Mouse (Mus musculus) spleen, postnatal 0 days (tissue): ENCODE measurements around the gene Heca. TPM values are rescaled to one million over a fixed set of nuclear protein-coding genes. Genes with fewer than 3 reads are reported as not detected.

ENCODE experiments used
- polyA plus RNA-seq: library from polyadenylated mRNA; unstranded; fragments of >200 nt; fragmentation: Nextera tagmentation; extraction: Ambion mirVana; gene quantifications from 2 replicates; pipeline ENCODE4 v1.2.1, GENCODE M21; 2015

Gene Heca
- 6.8 and 7.5 TPM in 2 replicates for polyA plus RNA-seq

DNA sequence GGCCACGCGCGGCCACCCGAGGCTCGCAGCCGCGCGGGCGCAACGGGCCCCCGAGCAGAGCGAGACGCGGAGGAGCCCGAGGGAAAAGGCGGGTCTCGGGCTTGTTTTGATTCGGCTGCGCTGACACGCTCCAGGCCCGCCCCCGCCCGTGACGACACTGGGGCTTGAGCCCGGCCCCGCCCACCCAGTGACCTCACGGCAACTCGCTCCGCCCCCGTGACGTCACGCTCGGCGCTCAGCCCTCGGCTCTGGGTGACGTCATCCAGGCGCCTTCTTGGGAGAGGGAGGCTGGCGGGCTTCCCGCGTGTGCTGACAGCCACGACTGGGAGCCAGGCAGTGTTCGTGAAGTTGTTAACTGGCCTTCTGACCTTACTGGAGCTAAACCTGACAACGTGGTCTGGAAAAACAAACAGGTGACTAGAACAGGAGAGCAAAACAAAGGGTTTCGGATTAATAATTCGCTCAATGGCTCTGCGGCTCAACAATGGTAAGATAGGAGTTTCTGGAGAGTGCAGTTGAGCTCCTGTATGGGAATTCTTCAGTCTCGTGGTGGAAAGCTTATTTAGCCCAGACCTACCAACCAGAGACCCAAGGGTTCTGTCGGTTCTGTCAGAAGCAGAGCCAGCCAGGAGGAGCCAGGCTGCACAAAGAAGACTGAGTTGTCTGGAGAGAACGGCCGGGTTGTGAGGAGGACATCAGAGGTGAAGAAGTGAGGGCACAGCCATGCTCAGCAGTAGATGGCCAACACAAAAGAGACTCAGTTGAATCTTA, at the start of gene Heca:
Heca (minus strand) TSS at position 108 of the 771 bp plus-strand sequence.

Other genes with a start within 250 kb of the Heca start
- 21.5 and 26.5 TPM in 2 replicates for gene Cited2, start 224.8 kb downstream of the Heca start, polyA plus RNA-seq
- gene Txlnb, start 151.8 kb downstream of the Heca start, polyA plus RNA-seq = 0.06 and 0.13 TPM in 2 replicates
- 106 and 117 TPM in 2 replicates for gene Abracl, start 75.2 kb upstream of the Heca start, polyA plus RNA-seq
- 6.4 and 8.9 TPM in 2 replicates for gene Reps1, start 107.8 kb upstream of the Heca start, polyA plus RNA-seq